Mouse (Mus musculus) myocyte (in vitro differentiated cells): ENCODE results near the gene Tfpt. TPM values are rescaled to one million over a fixed set of nuclear protein-coding genes. Genes with fewer than 3 reads are reported as not detected.
"Not testable (repeated sequence)": the region's sequence is repeated elsewhere in the genome, so short reads cannot be mapped to it uniquely, and the experiment has no call there.

ENCODE experiments used
- H3K27me3 ChIP-seq: one replicate; pipeline ENCODE4 v1.6.1; 2011; ENCODE audit not compliant: control insufficient read depth, insufficient read depth, insufficient read length
- H3K36me3 ChIP-seq: one replicate; pipeline ENCODE4 v1.6.1; 2011; ENCODE audit not compliant: control insufficient read depth, insufficient read depth
- H3K4me2 ChIP-seq: one replicate; pipeline ENCODE4 v1.6.1; 2011; ENCODE audit warnings: low read depth, control low read depth
- H3K4me3 ChIP-seq: one replicate; pipeline ENCODE4 v1.5.1; 2011; ENCODE audit warnings: mild to moderate bottlenecking, control low read depth, moderate library complexity
- H3K79me2 ChIP-seq: one replicate; pipeline ENCODE4 v1.6.1; 2011; ENCODE audit not compliant: control insufficient read depth, insufficient read depth
- H3ac ChIP-seq: one replicate; pipeline ENCODE4 v1.6.1; 2011; ENCODE audit not compliant: control insufficient read depth, insufficient read length
- CEBPB ChIP-seq: IDR thresholded peaks from 2 replicates; pipeline ENCODE4 v1.6.1; 2011; ENCODE audit warnings: mild to moderate bottlenecking, moderate library complexity; ENCODE audit not compliant: poor library complexity, insufficient read depth, severe bottlenecking
- E2F4 ChIP-seq: IDR thresholded peaks from one replicate; pipeline ENCODE4 v1.6.1; 2011; ENCODE audit warnings: mild to moderate bottlenecking, control low read depth, moderate library complexity; ENCODE audit not compliant: insufficient read depth
- MAX ChIP-seq: IDR thresholded peaks from one replicate; pipeline ENCODE4 v1.6.1; 2011; ENCODE audit warnings: low read depth, mild to moderate bottlenecking, control low read depth
- MYOD1 ChIP-seq, 3 experiments: IDR thresholded peaks; one replicate each; pipeline ENCODE4 v1.6.1; 2011; ENCODE audit warnings: control low read depth in 2 of 3, low read depth in 2 of 3, mild to moderate bottlenecking in 2 of 3, moderate library complexity in 1 of 3; ENCODE audit not compliant: insufficient read length in 2 of 3, control insufficient read depth in 1 of 3
- MYOG ChIP-seq, 3 experiments: IDR thresholded peaks; one replicate each; pipeline ENCODE4 v1.6.1; 2011; ENCODE audit warnings: control low read depth in 2 of 3, low read depth in 2 of 3, mild to moderate bottlenecking in 2 of 3; ENCODE audit not compliant: insufficient read length in 2 of 3, control insufficient read depth in 1 of 3, insufficient read depth in 1 of 3
- POLR2A ChIP-seq: IDR thresholded peaks from one replicate; pipeline ENCODE4 v1.6.1; 2011; ENCODE audit warnings: low read depth, mild to moderate bottlenecking, control low read depth, moderate library complexity; ENCODE audit not compliant: insufficient read length
- POLR2AphosphoS2 ChIP-seq: IDR thresholded peaks from one replicate; pipeline ENCODE4 v1.6.1; 2011; ENCODE audit warnings: low read depth, control low read depth; ENCODE audit not compliant: insufficient read length
- REST ChIP-seq: IDR thresholded peaks from one replicate; pipeline ENCODE4 v1.6.1; 2011; ENCODE audit warnings: mild to moderate bottlenecking, control low read depth, moderate library complexity; ENCODE audit not compliant: insufficient read depth, insufficient read length
- SRF ChIP-seq: IDR thresholded peaks from one replicate; pipeline ENCODE4 v1.6.1; 2011; ENCODE audit warnings: low read depth; ENCODE audit not compliant: control insufficient read depth, insufficient read length
- TCF12 ChIP-seq: IDR thresholded peaks from one replicate; pipeline ENCODE4 v1.6.1; 2011; ENCODE audit warnings: mild to moderate bottlenecking, control low read depth; ENCODE audit not compliant: poor library complexity, insufficient read depth, severe bottlenecking
- TCF3 ChIP-seq: IDR thresholded peaks from one replicate; pipeline ENCODE4 v1.6.1; 2011; ENCODE audit warnings: low read depth, control low read depth; ENCODE audit not compliant: insufficient read length
- USF1 ChIP-seq: IDR thresholded peaks from one replicate; pipeline ENCODE4 v1.6.1; 2011; ENCODE audit warnings: low read depth, mild to moderate bottlenecking, control low read depth, moderate library complexity
- polyA plus RNA-seq: library from polyadenylated mRNA; unstranded; fragments of >200 nt; fragmentation: generic; extraction: Trizol; gene quantifications from one replicate; pipeline ENCODE4 v1.2.1, GENCODE M21; 2012; ENCODE audit warnings: missing spikeins

The Tfpt gene
- polyA plus RNA-seq, 1 experiment: 27.2 TPM

DNA sequence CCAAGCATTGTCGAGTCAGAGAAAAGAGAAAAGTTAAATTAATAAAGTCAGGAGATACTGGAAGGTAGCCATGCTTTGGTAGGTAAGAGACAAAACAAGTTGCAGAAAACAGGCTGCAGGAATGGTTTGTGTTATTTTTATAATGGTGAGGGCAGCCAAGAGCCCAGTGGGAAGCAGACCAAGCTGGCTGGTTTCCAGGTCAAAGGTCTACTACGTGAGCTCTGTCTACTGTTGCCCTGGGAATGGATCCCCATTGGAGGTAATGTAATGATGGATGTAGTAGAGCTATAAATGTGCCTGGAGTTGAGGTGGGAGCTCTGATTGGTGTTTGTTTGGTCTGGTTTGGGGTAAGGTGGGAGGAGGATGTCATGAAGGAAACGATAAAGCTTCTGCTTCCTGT, 20.6 kb downstream of the Tfpt start:
- H3K79me2 ChIP-seq: no peaks in the 10 kb centered on the region
- H3K36me3 ChIP-seq: no peaks in the 10 kb centered on the region
- no peak overlapping the region for H3ac ChIP-seq
- TF ChIP-seq SRF: no peak
- TF ChIP-seq MAX: no peak
- no peak for TF ChIP-seq USF1
- TF ChIP-seq POLR2A: no peak
- TF ChIP-seq REST: no peak
- TF ChIP-seq CEBPB: no peak
- TF ChIP-seq E2F4: no peak
- no peak for TF ChIP-seq MYOG (IDR thresholded peaks at IDR 0.05; ENCODE audit: control insufficient read depth in 1 of 3, insufficient read depth in 1 of 3, insufficient read length in 2 of 3, low read depth in 2 of 3)
- TF ChIP-seq POLR2AphosphoS2: no peak
- no peak for TF ChIP-seq TCF12
- TF ChIP-seq TCF3: no peak
- TF ChIP-seq MYOD1 (IDR thresholded peaks at IDR 0.05; ENCODE audit: control insufficient read depth in 1 of 3, insufficient read length in 2 of 3, low read depth in 2 of 3): no peak
- no peak overlapping the region for H3K4me2 ChIP-seq
- no peak overlapping the region for H3K4me3 ChIP-seq
- H3K27me3 ChIP-seq: peaks cover 20% of the 10 kb centered on the region

DNA sequence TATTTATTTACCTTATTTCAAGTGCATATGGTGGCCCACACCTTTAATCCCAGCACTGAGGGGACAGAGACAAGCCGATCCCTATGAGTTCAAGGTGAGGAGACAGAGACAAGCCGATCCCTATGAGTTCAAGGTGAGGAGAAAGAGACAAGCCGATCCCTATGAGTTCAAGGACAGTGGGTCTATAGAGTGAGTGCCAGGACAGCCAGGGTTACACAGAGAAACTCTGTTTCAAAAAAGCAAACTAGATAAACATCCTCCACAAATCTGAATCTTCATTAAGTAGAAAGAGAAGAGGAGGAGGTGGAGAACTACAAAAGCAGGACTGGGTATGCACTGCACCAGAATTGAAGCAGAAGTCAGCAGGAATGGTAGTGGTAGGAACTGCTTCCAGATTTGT, 21.1 kb downstream of the Tfpt start:
- no peak for TF ChIP-seq REST
- TF ChIP-seq MYOD1 (IDR thresholded peaks at IDR 0.05; ENCODE audit: control insufficient read depth in 1 of 3, insufficient read length in 2 of 3, low read depth in 2 of 3): no peak
- no peak for TF ChIP-seq TCF3
- TF ChIP-seq USF1: no peak
- no peak for TF ChIP-seq POLR2A
- TF ChIP-seq TCF12: no peak
- TF ChIP-seq MAX: no peak
- no peak for TF ChIP-seq E2F4
- no peak for TF ChIP-seq MYOG (IDR thresholded peaks at IDR 0.05; ENCODE audit: control insufficient read depth in 1 of 3, insufficient read depth in 1 of 3, insufficient read length in 2 of 3, low read depth in 2 of 3)
- no peak for TF ChIP-seq SRF
- TF ChIP-seq POLR2AphosphoS2: no peak
- no peak for TF ChIP-seq CEBPB
- H3ac ChIP-seq: no peak overlapping the region
- no peak overlapping the region for H3K4me3 ChIP-seq
- peaks cover 21% of the 10 kb centered on the region for H3K27me3 ChIP-seq
- H3K36me3 ChIP-seq: no peaks in the 10 kb centered on the region
- H3K4me2 ChIP-seq: no peak overlapping the region
- H3K79me2 ChIP-seq: no peaks in the 10 kb centered on the region

DNA sequence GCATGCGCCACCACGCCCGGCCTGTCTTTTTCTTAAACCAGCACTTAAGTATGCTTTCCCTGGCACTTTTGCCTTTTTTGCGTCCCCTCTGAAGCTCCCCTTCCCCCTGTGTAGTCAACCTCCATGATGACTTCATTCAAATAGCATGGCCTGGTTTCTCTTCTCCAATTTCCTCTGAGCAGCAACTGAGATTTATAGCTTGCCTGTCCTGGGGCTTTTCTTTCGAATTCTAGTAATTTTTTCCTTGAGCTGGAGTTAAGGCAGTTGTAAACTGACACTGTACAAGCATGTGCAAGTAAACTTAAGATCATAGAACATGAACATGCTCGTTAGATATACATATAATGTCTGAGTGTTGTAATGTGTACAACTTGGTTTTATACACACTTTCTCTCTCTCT, 22.3 kb downstream of the Tfpt start:
- Histone ChIP-seq H3K79me2 (no peaks in the 10 kb centered on the region), H3K36me3 (no peaks in the 10 kb centered on the region), H3ac (no peak overlapping the region), H3K4me3 (no peak overlapping the region), H3K27me3 (peaks cover 16% of the 10 kb centered on the region), H3K4me2 (no peak overlapping the region)
- no peak for TF ChIP-seq MAX
- TF ChIP-seq MYOG (IDR thresholded peaks at IDR 0.05; ENCODE audit: control insufficient read depth in 1 of 3, insufficient read depth in 1 of 3, insufficient read length in 2 of 3, low read depth in 2 of 3): no peak
- no peak for TF ChIP-seq POLR2A
- TF ChIP-seq USF1: no peak
- no peak for TF ChIP-seq POLR2AphosphoS2
- TF ChIP-seq REST: no peak
- TF ChIP-seq TCF12: no peak
- TF ChIP-seq SRF: no peak
- no peak for TF ChIP-seq TCF3
- TF ChIP-seq E2F4: no peak
- TF ChIP-seq MYOD1 (IDR thresholded peaks at IDR 0.05; ENCODE audit: control insufficient read depth in 1 of 3, insufficient read length in 2 of 3, low read depth in 2 of 3): no peak
- TF ChIP-seq CEBPB: no peak

DNA sequence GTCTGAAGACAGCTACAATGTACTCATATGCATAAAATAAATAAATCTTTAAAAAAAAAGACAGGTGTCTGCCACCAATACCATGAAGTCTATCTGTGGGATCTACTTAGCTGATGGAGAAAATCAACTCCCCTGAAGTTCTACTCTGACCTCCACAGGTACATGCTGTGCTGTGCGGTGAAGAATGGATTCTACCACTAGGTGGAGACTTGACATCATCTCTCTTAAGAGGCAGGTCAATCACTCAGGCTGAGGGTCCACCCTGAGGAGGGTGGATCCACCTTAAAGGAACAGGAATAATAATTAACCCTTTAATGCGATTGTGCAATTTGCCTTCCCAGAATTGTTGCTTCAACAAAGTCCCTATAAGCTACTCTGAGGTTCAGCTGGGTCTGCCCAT, 22.9 kb downstream of the Tfpt start:
- Histone ChIP-seq H3K36me3 (no peaks in the 10 kb centered on the region), H3K4me3 (no peak overlapping the region), H3ac (no peak overlapping the region), H3K4me2 (no peak overlapping the region), H3K79me2 (no peaks in the 10 kb centered on the region), H3K27me3 (peaks cover 16% of the 10 kb centered on the region)
- TF ChIP-seq CEBPB: no peak
- TF ChIP-seq POLR2AphosphoS2: no peak
- TF ChIP-seq TCF12: no peak

DNA sequence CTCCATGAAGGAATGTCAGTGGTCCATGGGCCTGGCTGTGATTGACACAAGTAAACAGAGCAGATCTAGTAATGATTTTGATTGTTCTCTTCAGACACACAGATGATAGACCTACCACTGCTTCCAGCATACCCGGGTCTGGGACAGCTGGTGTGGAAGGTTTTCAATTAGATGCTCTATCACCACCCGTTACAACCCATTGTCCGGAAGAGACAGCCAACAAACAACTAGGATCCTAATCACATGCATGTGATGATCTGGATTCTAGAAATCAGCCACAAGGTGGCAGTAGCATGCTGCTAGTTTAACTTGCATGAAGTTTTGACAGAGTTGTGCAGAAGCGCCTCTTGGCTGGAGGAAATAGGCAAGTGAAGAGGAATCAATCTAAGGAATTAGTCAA, 28.6 kb downstream of the Tfpt start:
- Histone ChIP-seq H3K4me2 (no peak overlapping the region), H3K79me2 (no peaks in the 10 kb centered on the region), H3K4me3 (no peak overlapping the region), H3ac (no peak overlapping the region), H3K36me3 (no peaks in the 10 kb centered on the region), H3K27me3 (peaks cover 4% of the 10 kb centered on the region)
- TF ChIP-seq USF1 (no peak), MYOG (IDR thresholded peaks at IDR 0.05; ENCODE audit: control insufficient read depth in 1 of 3, insufficient read depth in 1 of 3, insufficient read length in 2 of 3, low read depth in 2 of 3) (no peak), TCF3 (no peak), MAX (no peak)

DNA sequence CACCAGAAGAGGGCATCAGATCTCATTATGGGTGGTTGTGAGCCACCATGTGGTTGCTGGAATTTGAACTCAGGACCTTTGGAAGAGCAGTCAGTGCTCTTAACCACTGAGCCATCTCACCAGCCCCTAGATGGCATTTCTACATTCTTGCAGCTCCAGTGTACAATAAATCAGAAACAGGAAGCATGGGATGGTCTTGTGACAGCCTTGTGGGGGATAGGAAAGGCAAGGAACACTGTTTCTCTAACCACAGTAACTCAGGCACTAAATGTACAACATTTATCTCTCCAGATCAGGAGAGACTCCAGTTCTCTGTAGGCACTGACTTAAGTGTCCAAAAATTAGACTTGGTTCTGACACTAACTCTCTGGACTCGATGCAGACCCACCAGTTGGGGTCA, 32.0 kb downstream of the Tfpt start:
- not testable (repeated sequence) for H3K36me3 ChIP-seq, H3K4me2 ChIP-seq, H3K4me3 ChIP-seq, H3K27me3 ChIP-seq, H3ac ChIP-seq, H3K79me2 ChIP-seq
